Mouse (Mus musculus) ES-E14 (cell line): ENCODE measurements at regions not wholly inside any gene's neighbourhood (a gene's known extent, or its start where the extent isn't known, plus 50 kb on each side); places are given as distances from the start of the nearest gene placed in this dataset.

Source experiments
- CHD2 ChIP-seq: IDR thresholded peaks from 2 replicates; pipeline ENCODE4 v1.6.1; 2014; ENCODE audit warnings: mild to moderate bottlenecking, low read depth, low read length, inconsistent platforms
- HCFC1 ChIP-seq: IDR thresholded peaks from 2 replicates; pipeline ENCODE4 v1.6.1; 2012; ENCODE audit warnings: low read length, inconsistent platforms, borderline replicate concordance; ENCODE audit not compliant: insufficient read depth
- MAFK ChIP-seq: IDR thresholded peaks from 2 replicates; pipeline ENCODE4 v1.6.1; 2014; ENCODE audit warnings: mild to moderate bottlenecking, low read depth, low read length, inconsistent platforms; ENCODE audit not compliant: insufficient read depth
- ZC3H11A ChIP-seq: IDR thresholded peaks from 2 replicates; pipeline ENCODE4 v1.6.1; 2012; ENCODE audit warnings: low read depth, mild to moderate bottlenecking, inconsistent platforms, low read length, borderline replicate concordance
- ZNF384 ChIP-seq: IDR thresholded peaks from 2 replicates; pipeline ENCODE4 v1.6.1; 2012; ENCODE audit warnings: low read depth, low read length, inconsistent platforms

- TF ChIP-seq HCFC1 (no peak), MAFK (no peak), CHD2 (no peak), ZC3H11A (no peak), ZNF384 (no peak)
Observed at GRCm38 (mm10) chr16:95794281-95794727, 92.4 kb downstream of the Ets2 start.
